Mouse (Mus musculus) C3H10T1/2 (cell line): ENCODE results near the gene Ggcx. TPM values are rescaled to one million over a fixed set of nuclear protein-coding genes. Genes with fewer than 3 reads are reported as not detected.

Source experiments
- polyA plus RNA-seq, 2 experiments: library from polyadenylated mRNA; unstranded; fragments of >200 nt; fragmentation: generic; extraction: Trizol; gene quantifications; one replicate each; pipeline ENCODE4 v1.2.1; 2012; ENCODE audit warnings: missing spikeins in 2 of 2

The Ggcx gene
- polyA plus RNA-seq, result 10 to 100 TPM in 1 of 2 experiments, 1 to 10 TPM in 1; 3.6 to 20.0 TPM

GRCm38 (mm10) chr6:72414076-72414756, at the start of gene Ggcx:
Gene Ggcx, plus strand, starts transcription at chr6:72414308.

GRCm38 (mm10) chr6:72366844-72367443, 47.2 kb upstream of the Ggcx start, which contains the start of gene Rnf181:
Gene Rnf181, minus strand, starts transcription at chr6:72366956.

GRCm38 (mm10) chr6:72380131-72380770, 33.9 kb upstream of the Ggcx start, which contains the start of gene Vamp5:
Gene Vamp5, minus strand, starts transcription at chr6:72380468.

DNA sequence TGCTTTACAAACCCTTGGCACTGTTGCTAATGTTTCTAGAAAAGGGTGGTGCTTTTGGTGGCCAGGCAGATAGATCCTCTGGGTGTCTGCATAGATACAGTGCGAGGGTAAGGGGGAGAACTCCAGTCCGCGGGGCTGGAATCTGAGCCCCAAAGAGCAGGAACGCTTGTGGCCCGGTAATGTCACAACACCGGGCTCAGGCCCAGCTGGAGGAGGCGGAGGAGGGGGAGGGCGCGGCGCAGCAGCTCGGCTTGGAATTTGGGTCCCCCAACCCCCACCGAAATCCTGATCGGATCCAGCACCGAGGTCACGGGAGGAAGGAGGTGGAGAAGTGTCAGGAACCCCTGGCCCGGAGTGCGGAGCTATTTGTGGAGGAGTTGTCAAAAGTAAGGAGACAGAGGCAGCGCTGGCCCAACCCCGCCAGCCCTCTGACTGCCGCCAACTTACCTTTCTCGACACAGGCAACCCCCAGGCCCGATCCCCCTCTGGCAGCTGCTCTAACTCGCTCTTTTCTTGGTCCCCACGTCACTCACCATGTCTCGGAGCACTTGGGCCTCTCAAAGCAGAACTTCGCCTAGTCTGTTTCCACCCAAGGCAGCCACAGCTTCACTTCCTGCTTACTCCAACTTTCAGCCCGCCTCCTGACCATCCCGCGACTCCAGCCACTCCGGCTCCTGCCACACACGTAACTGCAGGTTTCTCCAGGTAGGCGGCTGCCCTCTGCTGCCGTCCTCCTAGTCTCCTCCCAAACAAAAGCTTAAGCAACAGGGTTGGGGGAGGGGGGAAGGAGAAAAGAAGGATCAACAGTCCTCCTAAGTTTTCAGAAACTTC, 24.0 kb upstream of the Ggcx start, which contains the start of gene Vamp8:
Gene Vamp8, minus strand, starts transcription at position 763 of the 831 bp plus-strand sequence.

DNA sequence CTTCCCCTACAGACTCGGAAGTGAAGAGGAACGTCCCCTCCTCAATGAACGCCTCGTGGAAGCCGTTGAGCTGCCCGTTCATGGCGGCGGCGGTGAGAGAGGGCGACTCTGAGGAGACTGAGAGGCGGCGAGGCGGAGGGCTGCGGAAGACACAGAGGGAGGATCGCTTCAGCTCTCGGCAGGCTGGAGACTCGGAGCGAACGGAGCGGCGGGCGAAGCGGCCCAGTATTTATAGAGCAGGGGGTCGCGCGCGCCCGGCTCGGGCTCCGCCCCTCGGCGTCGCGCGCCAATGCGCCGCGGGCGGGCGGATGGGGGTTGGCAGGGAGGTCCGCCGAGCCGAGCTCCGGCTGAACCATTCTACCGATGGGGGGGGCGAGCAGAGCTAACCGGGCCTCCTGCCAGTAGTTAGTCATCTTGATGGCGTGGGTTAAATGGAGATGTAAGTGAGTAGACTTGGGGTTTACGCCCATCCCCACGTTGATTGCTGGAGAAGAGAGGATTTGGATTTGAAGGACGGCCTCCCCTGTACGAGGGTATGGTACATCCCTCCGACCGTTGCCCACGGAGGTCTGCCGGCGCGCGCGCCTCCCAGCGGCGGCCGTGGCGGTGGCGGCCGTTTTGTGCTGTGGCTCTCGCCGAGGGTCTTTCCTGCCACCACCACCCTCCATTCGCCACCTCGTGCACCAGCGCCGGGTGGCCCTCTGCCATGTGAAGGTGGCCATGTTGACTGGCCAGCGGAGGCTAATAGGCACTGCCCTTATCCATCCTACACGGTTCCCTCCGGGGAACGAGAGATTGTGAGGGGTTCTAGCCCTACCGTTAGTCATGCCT, 25.5 kb downstream of the Ggcx start, which contains the start of gene Mat2a:
Gene Mat2a, minus strand, starts transcription at position 204 of the 831 bp plus-strand sequence.

Other genes starting within 250 kb of the Ggcx start
- 10 to 100 TPM; 18.4 to 31.1 TPM for gene Atoh8, start 178.7 kb upstream of the Ggcx start, polyA plus RNA-seq
- gene Sftpb, start 109.7 kb upstream of the Ggcx start, polyA plus RNA-seq, result not detected
- 10 to 100 TPM; 22.0 to 29.1 TPM for gene Usp39, start 69.1 kb upstream of the Ggcx start, polyA plus RNA-seq
- 1 to 10 TPM; 1.7 to 6.5 TPM for gene 0610030E20Rik, start 67.0 kb upstream of the Ggcx start, polyA plus RNA-seq
- 10 to 100 TPM in 1 of 2 experiments, 1 to 10 TPM in 1; 4.5 to 19.8 TPM for gene Tmem150a, start 58.9 kb upstream of the Ggcx start, polyA plus RNA-seq
- gene Rnf181, start 47.4 kb upstream of the Ggcx start, polyA plus RNA-seq, result 10 to 100 TPM; 72.0 to 90.7 TPM
- 10 to 100 TPM; 20.6 to 23.3 TPM for gene Vamp5, start 33.8 kb upstream of the Ggcx start, polyA plus RNA-seq
- 100 to 1,000 TPM; 236 to 284 TPM for gene Vamp8, start 23.6 kb upstream of the Ggcx start, polyA plus RNA-seq
- 10 to 100 TPM; 32.6 to 90.8 TPM for gene Mat2a, start 25.2 kb downstream of the Ggcx start, polyA plus RNA-seq
- gene Sh2d6, start 107.4 kb downstream of the Ggcx start, polyA plus RNA-seq, result under 1 TPM; 0.06 to 0.78 TPM
- gene Capg, start 130.1 kb downstream of the Ggcx start, polyA plus RNA-seq, result 100 to 1,000 TPM; 347 to 619 TPM
- 10 to 100 TPM in 1 of 2 experiments, 1 to 10 TPM in 1; 4.2 to 12.6 TPM for gene Elmod3, start 184.1 kb downstream of the Ggcx start, polyA plus RNA-seq
- gene Retsat, start 184.2 kb downstream of the Ggcx start, polyA plus RNA-seq, result 10 to 100 TPM; 19.5 to 38.2 TPM
- 1 to 10 TPM; 1.6 to 9.8 TPM for gene Tgoln1, start 202.7 kb downstream of the Ggcx start, polyA plus RNA-seq